Mouse (Mus musculus): Measurements from ENCODE around the gene Snx12. TPM values are rescaled to one million over a fixed set of nuclear protein-coding genes. Genes with fewer than 3 reads are reported as not detected.
"Not testable (repeated sequence)": the region's sequence is repeated elsewhere in the genome, so short reads cannot be mapped to it uniquely, and the experiment has no call there.

Snx12 gene
- total RNA-seq, 2 experiments from 2014 or later, result 37.3 to 41.3 TPM

GRCm38 (mm10) chrX:101157488-101157887, 64.9 kb downstream of the Snx12 start:
- no peak for DNase-seq
- intact Hi-C loops (cut with DNase I; ENCODE audit: low total_unique reads), result no loop called here

GRCm38 (mm10) chrX:101156369-101156768, 66.0 kb downstream of the Snx12 start:
- intact Hi-C loops (cut with DNase I; ENCODE audit: low total_unique reads), result no loop called here
- no peak for DNase-seq

- intact Hi-C loops (cut with DNase I; ENCODE audit: low total_unique reads), result no loop called here
- no peak for DNase-seq
These were observed 74.9 kb downstream of the Snx12 start for GRCm38 (mm10) chrX:101147506-101147905.

GRCm38 (mm10) chrX:101131992-101132791, 90.2 kb downstream of the Snx12 start:
- DNase-seq, result no peak
- intact Hi-C loops (cut with DNase I; ENCODE audit: low total_unique reads), result no loop called here

GRCm38 (mm10) chrX:101131001-101131400, 91.4 kb downstream of the Snx12 start:
- DNase-seq, result peak; percentile 49
- intact Hi-C loops (cut with DNase I; ENCODE audit: low total_unique reads), result no loop called here

GRCm38 (mm10) chrX:101128559-101128958, 93.8 kb downstream of the Snx12 start:
- no peak for DNase-seq
- intact Hi-C loops (cut with DNase I; ENCODE audit: low total_unique reads), result no loop called here

- intact Hi-C loops (cut with DNase I; ENCODE audit: low total_unique reads), result no loop called here
- DNase-seq, result no peak
These were observed 95.4 kb downstream of the Snx12 start for GRCm38 (mm10) chrX:101126977-101127376.

GRCm38 (mm10) chrX:101126474-101126955, 95.8 kb downstream of the Snx12 start:
- intact Hi-C loops (cut with DNase I; ENCODE audit: low total_unique reads), result no loop called here

GRCm38 (mm10) chrX:101120546-101120945, 101.8 kb downstream of the Snx12 start:
- intact Hi-C loops (cut with DNase I; ENCODE audit: low total_unique reads), result no loop called here
- no peak for DNase-seq

More at GRCm38 (mm10) chrX:101126474-101126955, 95.8 kb downstream of the Snx12 start:
- DNase-seq, result peak; percentile 23

GRCm38 (mm10) chrX:101085920-101086319, 136.4 kb downstream of the Snx12 start, which contains the start of gene Slc7a3:
TSS of gene Slc7a3 (minus strand) at chrX:101086020.
- intact Hi-C loops (cut with DNase I; ENCODE audit: low total_unique reads), result no loop called here
- DNase-seq, result no peak

GRCm38 (mm10) chrX:101085211-101085610, 137.2 kb downstream of the Snx12 start:
- intact Hi-C loops (cut with DNase I; ENCODE audit: low total_unique reads); DNase-seq: not testable (repeated sequence)

GRCm38 (mm10) chrX:101084192-101084591, 138.2 kb downstream of the Snx12 start:
- intact Hi-C loops (cut with DNase I; ENCODE audit: low total_unique reads), result no loop called here

GRCm38 (mm10) chrX:101065245-101065644, 157.1 kb downstream of the Snx12 start:
- intact Hi-C loops (cut with DNase I; ENCODE audit: low total_unique reads), result no loop called here
- DNase-seq, result no peak

More at GRCm38 (mm10) chrX:101084192-101084591, 138.2 kb downstream of the Snx12 start:
- no peak for DNase-seq

GRCm38 (mm10) chrX:101063503-101063902, 158.9 kb downstream of the Snx12 start:
- DNase-seq, result no peak
- intact Hi-C loops (cut with DNase I; ENCODE audit: low total_unique reads), result no loop called here

- intact Hi-C loops (cut with DNase I; ENCODE audit: low total_unique reads), result no loop called here
These were observed 162.8 kb downstream of the Snx12 start, which contains the start of gene Tex11 for GRCm38 (mm10) chrX:101059541-101059940. TSS of gene Tex11 (minus strand) at chrX:101059667.

More at GRCm38 (mm10) chrX:101059541-101059940, 162.8 kb downstream of the Snx12 start, which contains the start of gene Tex11:
- DNase-seq, result no peak

Other genes with a start within 250 kb of the Snx12 start
- gene Tex11, start 162.9 kb downstream of the Snx12 start, total RNA-seq (2021), result not detected
- gene Slc7a3, start 136.5 kb downstream of the Snx12 start, total RNA-seq (2021), result under 1 TPM in 1 of 2 experiments, not detected in 1; 0.09 TPM
- gene Foxo4, start 32.0 kb upstream of the Snx12 start, total RNA-seq (2021), result 10 to 100 TPM; 42.1 to 50.3 TPM
- not detected for gene Gm614, start 41.4 kb upstream of the Snx12 start, total RNA-seq (2021)
- gene Il2rg, start 45.7 kb upstream of the Snx12 start, total RNA-seq (2021), result 1 to 10 TPM; 5.2 to 7.1 TPM
- not detected for gene Gm20489, start 46.5 kb upstream of the Snx12 start, total RNA-seq (2021)
- 10 to 100 TPM; 15.0 to 19.7 TPM for gene Med12, start 51.5 kb upstream of the Snx12 start, total RNA-seq (2021)
- under 1 TPM; 0.18 to 0.66 TPM for gene Nlgn3, start 76.6 kb upstream of the Snx12 start, total RNA-seq (2021)
- gene Gjb1, start 153.8 kb upstream of the Snx12 start, total RNA-seq (2021), result 1 to 10 TPM in 1 of 2 experiments, under 1 TPM in 1; 0.38 to 2.5 TPM
- 1 to 10 TPM; 8.6 to 8.8 TPM for gene Zmym3, start 198.3 kb upstream of the Snx12 start, total RNA-seq (2021)
- gene Nono, start 206.8 kb upstream of the Snx12 start, total RNA-seq (2021), result 10 to 100 TPM; 63.1 to 68.9 TPM
- gene Itgb1bp2, start 226.5 kb upstream of the Snx12 start, total RNA-seq (2021), result 100 to 1,000 TPM; 459 to 479 TPM

All from gastrocnemius, postnatal 14 days (tissue).